Mouse (Mus musculus): Measurements from ENCODE around the gene Dpp3.
A peak's percentile ranks its signal among the peaks of the same experiment; 100 is the strongest.
"Not testable (repeated sequence)": the region's sequence is repeated elsewhere in the genome, so short reads cannot be mapped to it uniquely, and the experiment has no call there.

The Dpp3 gene

GRCm38 (mm10) chr19:4927904-4928531 lies at the start of gene Dpp3:
Dpp3 (minus strand) TSS chr19:4928287.
- peak; percentile 88 for ATAC-seq (ENCODE audit: insufficient number of reproducible peaks, low FRiP score, low TSS enrichment)

GRCm38 (mm10) chr19:4968236-4968635 lies 40.1 kb upstream of the Dpp3 start:
- no peak for ATAC-seq (ENCODE audit: insufficient number of reproducible peaks, low FRiP score, low TSS enrichment)

- peak; percentile 88; the same call in 1 of the 2 replicates for ATAC-seq (ENCODE audit: insufficient number of reproducible peaks, low FRiP score, low TSS enrichment)
Observed at GRCm38 (mm10) chr19:4961928-4962601, 34.0 kb upstream of the Dpp3 start, which contains the start of gene Mrpl11. Mrpl11 (plus strand) TSS chr19:4962147.

GRCm38 (mm10) chr19:4948641-4949040 lies 20.6 kb upstream of the Dpp3 start:
- not testable (repeated sequence) for ATAC-seq (ENCODE audit: insufficient number of reproducible peaks, low FRiP score, low TSS enrichment)

GRCm38 (mm10) chr19:4945540-4945939 lies 17.5 kb upstream of the Dpp3 start:
- no peak for ATAC-seq (ENCODE audit: insufficient number of reproducible peaks, low FRiP score, low TSS enrichment)

- ATAC-seq (ENCODE audit: insufficient number of reproducible peaks, low FRiP score, low TSS enrichment): no peak
Observed at GRCm38 (mm10) chr19:4943253-4943588, 15.1 kb upstream of the Dpp3 start.

GRCm38 (mm10) chr19:4942551-4943252 lies 14.6 kb upstream of the Dpp3 start, which contains the start of gene Peli3:
Peli3 (minus strand) TSS chr19:4943127.
- ATAC-seq (ENCODE audit: insufficient number of reproducible peaks, low FRiP score, low TSS enrichment): peak; percentile 85

GRCm38 (mm10) chr19:4937444-4938310 lies 9.6 kb upstream of the Dpp3 start:
- no peak for ATAC-seq (ENCODE audit: insufficient number of reproducible peaks, low FRiP score, low TSS enrichment)

- ATAC-seq (ENCODE audit: insufficient number of reproducible peaks, low FRiP score, low TSS enrichment): no peak
Observed at GRCm38 (mm10) chr19:4936896-4937295, 8.8 kb upstream of the Dpp3 start.

GRCm38 (mm10) chr19:4928781-4929180 lies 694 bp upstream of the Dpp3 start:
- no peak for ATAC-seq (ENCODE audit: insufficient number of reproducible peaks, low FRiP score, low TSS enrichment)

GRCm38 (mm10) chr19:4925121-4925860 lies 2.8 kb downstream of the Dpp3 start:
- no peak for ATAC-seq (ENCODE audit: insufficient number of reproducible peaks, low FRiP score, low TSS enrichment)

- no peak for ATAC-seq (ENCODE audit: insufficient number of reproducible peaks, low FRiP score, low TSS enrichment)
Observed at GRCm38 (mm10) chr19:4919652-4920051, 8.4 kb downstream of the Dpp3 start.

- no peak for ATAC-seq (ENCODE audit: insufficient number of reproducible peaks, low FRiP score, low TSS enrichment)
Observed at GRCm38 (mm10) chr19:4916827-4917226, 11.3 kb downstream of the Dpp3 start.

- ATAC-seq (ENCODE audit: insufficient number of reproducible peaks, low FRiP score, low TSS enrichment): no peak
Observed at GRCm38 (mm10) chr19:4915924-4916603, 12.0 kb downstream of the Dpp3 start.

GRCm38 (mm10) chr19:4909376-4909775 lies 18.7 kb downstream of the Dpp3 start:
- ATAC-seq (ENCODE audit: insufficient number of reproducible peaks, low FRiP score, low TSS enrichment): no peak

GRCm38 (mm10) chr19:4908107-4908506 lies 20.0 kb downstream of the Dpp3 start:
- no peak for ATAC-seq (ENCODE audit: insufficient number of reproducible peaks, low FRiP score, low TSS enrichment)

- ATAC-seq (ENCODE audit: insufficient number of reproducible peaks, low FRiP score, low TSS enrichment): peak; percentile 49; the same call in 1 of the 2 replicates
Observed at GRCm38 (mm10) chr19:4905979-4906794, 21.9 kb downstream of the Dpp3 start, which contains the start of gene Bbs1. Bbs1 (minus strand) TSS chr19:4906628.

GRCm38 (mm10) chr19:4899888-4900287 lies 28.2 kb downstream of the Dpp3 start:
- no peak for ATAC-seq (ENCODE audit: insufficient number of reproducible peaks, low FRiP score, low TSS enrichment)

Measured in cerebellum, adult (tissue).